Mouse (Mus musculus): ENCODE measurements at regions not wholly inside any gene's neighbourhood (a gene's known extent, or its start where the extent isn't known, plus 50 kb on each side); places are given as distances from the start of the nearest gene placed in this dataset.
"Not testable (repeated sequence)": the region's sequence is repeated elsewhere in the genome, so short reads cannot be mapped to it uniquely, and the experiment has no call there.

DNA sequence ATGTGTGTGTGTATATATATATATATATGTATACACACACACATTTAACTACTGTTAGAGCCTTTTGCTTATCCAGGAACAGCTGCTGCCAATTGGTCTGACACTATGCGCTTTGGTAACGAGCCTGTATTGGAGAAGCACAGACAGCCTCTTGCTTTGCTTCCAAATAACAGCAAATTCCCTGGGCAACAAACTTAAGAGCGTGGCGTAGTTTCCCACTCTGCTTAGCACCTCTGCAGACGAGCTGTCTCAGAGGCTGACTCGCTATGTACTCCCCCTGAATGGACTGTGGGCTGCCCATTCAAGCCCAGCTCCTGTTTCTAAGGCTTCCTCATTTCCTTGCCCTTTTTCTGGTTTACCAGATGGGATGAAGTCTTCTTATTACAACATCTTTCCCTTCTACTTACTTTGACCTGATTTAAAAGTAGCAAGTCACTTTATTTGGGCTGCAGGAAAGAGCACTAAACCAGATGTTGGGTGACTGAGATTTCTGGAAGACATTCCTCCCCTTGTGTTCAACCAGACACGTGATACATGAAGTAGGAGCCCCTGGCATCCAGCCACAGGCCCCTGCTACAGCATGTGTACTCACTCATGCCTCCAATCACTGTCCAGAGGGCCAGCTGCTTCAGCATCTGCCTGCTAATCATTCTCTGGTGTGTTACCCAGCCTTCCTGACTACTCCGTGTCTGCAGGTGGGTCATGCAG is 111.3 kb upstream of the Gmds start:
- DNase-seq: no peak

- DNase-seq: no peak
Observed at GRCm38 (mm10) chr13:32444531-32444930, 106.0 kb upstream of the Gmds start.

- DNase-seq: no peak
Observed at GRCm38 (mm10) chr13:32442025-32442424, 103.5 kb upstream of the Gmds start.

- no peak for DNase-seq
Observed at GRCm38 (mm10) chr13:32435136-32435535, 96.6 kb upstream of the Gmds start.

DNA sequence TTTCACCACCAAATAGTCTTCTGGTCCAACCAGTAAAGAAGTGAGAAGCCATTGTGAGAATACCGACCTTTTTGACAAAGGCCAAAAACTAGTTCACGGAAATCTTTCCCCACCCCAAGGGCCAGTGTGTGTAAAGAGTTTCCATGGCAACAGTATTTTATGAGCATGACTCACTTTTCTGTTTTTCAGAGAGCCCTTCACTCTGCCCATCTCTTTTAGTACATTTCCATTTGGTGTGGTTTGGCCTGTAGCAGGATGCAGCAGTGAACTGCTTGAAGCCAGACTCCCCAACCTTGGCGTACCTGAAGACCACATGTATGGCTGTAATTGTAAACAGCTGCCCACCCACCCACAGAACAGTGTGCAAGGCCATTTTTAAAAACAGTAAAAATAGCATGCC is 89.9 kb upstream of the Gmds start:
- no peak for DNase-seq

- DNase-seq: no peak
Observed at GRCm38 (mm10) chr13:32426906-32427305, 88.4 kb upstream of the Gmds start.

- DNase-seq: no peak
Observed at GRCm38 (mm10) chr13:32426199-32426598, 87.7 kb upstream of the Gmds start.

DNA sequence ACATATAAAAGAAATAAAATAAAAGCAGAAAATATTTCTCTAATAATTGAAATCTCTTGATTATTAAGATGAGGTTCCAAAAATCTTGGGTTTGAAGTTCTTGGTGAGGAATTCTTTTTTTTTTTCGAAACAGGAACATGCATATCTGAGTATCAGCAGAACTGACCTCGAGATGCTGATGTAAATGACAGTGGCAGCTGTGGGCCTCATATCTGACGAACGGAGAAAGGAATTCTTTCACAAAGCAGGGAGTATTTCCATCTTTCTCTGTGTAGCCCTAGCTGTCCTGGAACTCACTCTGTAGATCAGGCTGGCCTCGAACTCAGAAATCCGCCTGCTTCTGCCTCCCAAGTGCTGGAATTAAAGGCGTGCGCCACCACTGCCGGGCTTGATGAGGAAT is 86.0 kb upstream of the Gmds start:
- not testable (repeated sequence) for DNase-seq

DNA sequence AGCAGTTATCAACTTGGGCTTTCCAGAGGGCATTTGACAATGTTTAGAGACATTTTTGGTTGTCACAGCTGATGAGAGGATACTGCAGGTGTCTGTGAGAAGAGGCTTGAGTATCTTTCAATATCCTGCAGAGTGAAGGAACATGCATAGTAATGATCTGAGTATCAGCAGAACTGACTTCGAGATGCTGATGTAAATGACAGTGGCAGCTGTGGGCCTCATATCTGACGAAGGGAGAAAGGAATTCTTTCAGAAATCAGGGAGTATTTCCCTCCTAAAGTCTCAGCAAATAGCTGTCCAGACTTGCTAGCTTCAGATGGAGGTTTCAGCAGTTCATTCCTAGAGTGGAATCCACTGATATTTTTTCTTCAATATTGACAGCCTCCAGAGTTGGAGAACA is 83.9 kb upstream of the Gmds start:
- DNase-seq: no peak

DNA sequence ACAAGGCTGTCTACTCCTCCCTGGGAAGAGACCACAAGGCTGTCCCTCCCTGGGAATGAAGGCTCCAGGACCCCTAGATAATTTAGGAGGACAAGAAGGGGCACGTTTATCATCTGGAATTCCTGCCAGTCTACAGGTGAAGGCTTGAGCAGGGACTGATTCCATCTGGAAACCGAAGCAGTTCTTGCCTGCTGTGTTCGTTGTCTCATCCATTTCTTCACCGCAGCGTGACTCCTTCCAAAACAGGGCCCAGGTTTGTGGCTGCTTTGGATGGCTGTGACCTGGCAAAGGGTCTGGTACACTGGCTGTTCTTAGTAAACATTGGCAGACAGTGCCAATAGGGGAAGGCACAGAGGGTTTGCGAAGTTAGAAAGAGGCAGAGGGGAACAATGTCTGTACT is 80.8 kb upstream of the Gmds start:
- no peak for DNase-seq

DNA sequence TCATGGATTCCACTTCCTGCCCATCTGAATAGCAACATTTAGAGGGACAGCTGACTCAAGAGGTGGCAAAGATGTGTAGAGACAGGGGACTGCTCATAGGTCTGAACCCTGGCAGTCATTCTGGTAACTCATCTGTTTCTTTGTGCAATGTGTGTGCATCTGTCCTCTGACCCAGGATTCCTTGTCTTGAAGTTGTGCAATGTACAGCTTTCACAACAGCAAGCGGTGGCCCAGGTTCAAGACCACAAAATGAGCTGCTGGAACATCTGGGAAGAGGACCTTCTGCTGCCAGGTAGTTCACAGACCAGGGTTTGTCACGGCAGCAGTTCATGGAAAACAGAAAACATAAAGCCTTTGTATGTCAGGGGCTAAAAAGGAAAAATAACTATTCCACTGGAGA is 80.1 kb upstream of the Gmds start:
- no peak for DNase-seq

DNA sequence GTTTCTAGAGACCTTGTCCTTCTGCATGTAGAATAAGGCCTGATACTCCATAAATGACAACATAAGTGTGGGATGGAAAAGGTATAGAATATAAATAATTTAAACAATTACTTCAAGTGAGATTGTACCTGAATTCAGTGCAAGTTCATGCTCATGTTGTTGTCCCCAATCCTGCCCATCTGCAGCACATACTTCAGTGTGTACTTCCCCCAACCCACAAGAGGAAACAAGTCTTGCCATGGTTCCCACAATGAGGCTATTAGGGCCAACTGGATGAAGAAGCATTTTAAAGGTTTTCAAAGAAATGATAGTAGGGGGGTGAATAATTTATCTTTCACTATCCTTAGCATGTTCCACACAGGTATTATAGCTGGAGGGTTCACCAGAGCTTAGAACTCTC is 79.4 kb upstream of the Gmds start:
- no peak for DNase-seq

DNA sequence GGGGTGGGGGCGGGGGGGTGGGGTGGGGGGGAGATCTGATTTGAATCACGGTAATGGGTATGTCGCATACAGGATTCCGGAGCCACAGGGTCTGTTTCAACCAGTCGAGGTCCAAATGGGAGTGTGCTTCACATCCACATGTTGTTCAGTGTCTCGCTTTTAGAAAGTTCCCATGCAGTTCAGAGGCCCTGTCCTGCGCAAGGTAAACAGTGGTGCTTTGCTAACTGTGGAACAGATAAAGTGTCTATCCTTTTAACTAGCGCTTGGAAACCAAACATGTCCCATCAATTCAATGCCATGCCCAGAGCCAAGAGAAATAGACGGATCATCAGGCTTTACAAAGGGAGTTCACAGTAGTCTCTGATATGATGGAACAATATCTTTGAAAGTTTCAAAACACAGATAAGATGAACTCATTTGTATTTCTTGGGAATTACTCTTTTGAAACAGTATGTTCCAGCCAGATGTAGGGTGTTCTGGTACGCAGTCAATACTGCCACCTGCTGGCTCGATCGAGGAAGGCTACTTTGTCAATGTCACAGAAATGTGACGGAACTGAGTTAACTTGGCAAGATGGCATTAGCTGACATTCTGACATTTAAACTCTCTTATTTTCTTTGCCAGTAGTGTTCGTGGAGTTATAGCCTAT is 72.9 kb upstream of the Gmds start:
- DNase-seq: peak; percentile 66

DNA sequence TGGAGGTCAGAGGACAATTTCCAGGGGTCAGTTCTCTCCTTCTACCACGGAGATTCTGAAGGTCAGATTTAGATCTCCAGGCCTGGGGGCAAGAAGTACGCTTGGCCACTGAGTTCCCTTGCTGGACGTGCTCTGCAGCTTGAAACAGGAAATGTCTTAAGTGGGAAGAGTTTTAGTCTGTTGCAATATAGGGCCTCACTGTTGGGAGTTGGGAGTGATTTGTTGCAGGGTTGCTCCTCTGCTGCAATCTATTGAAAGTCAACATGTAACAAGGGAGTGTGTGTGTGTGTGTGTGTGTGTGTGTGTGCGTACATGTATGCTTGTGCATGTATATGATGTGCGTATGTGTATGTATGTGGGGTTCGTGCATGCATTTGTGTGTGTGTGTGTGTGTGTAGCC is 71.5 kb upstream of the Gmds start:
- no peak for DNase-seq

GRCm38 (mm10) chr13:32398616-32399015 is 60.1 kb upstream of the Gmds start:
- DNase-seq: no peak
